Mouse (Mus musculus): Measurements from ENCODE around the gene Slc11a2.

The Slc11a2 gene

GRCm38 (mm10) chr15:100433234-100433633 is 8.4 kb upstream of the Slc11a2 start:
- no peak for DNase-seq

- peak; percentile 38 for DNase-seq
Measured at GRCm38 (mm10) chr15:100429959-100430565, 5.2 kb upstream of the Slc11a2 start.

- no peak for DNase-seq
Measured at GRCm38 (mm10) chr15:100428296-100428905, 3.5 kb upstream of the Slc11a2 start.

- DNase-seq, result peak; percentile 60
Measured at GRCm38 (mm10) chr15:100423916-100424315, 956 bp downstream of the Slc11a2 start.

- DNase-seq, result peak; percentile 96
Measured at GRCm38 (mm10) chr15:100422899-100423860, 1.7 kb downstream of the Slc11a2 start.

- no peak for DNase-seq
Measured at GRCm38 (mm10) chr15:100422476-100422875, 2.4 kb downstream of the Slc11a2 start.

GRCm38 (mm10) chr15:100421758-100422197 is 3.1 kb downstream of the Slc11a2 start, which contains the start of gene Gm5475:
Gm5475 (plus strand) TSS chr15:100422147.
- peak; percentile 69 for DNase-seq

- no peak for DNase-seq
Measured at GRCm38 (mm10) chr15:100421059-100421757, 3.7 kb downstream of the Slc11a2 start.

GRCm38 (mm10) chr15:100419901-100420745 is 4.7 kb downstream of the Slc11a2 start:
- DNase-seq, result no peak

- DNase-seq, result no peak
Measured at GRCm38 (mm10) chr15:100419311-100419710, 5.6 kb downstream of the Slc11a2 start.

GRCm38 (mm10) chr15:100417854-100418450 is 6.9 kb downstream of the Slc11a2 start:
- no peak for DNase-seq

- peak; percentile 51 for DNase-seq
Measured at GRCm38 (mm10) chr15:100415684-100416083, 9.2 kb downstream of the Slc11a2 start.

- DNase-seq, result no peak
Measured at GRCm38 (mm10) chr15:100414942-100415341, 9.9 kb downstream of the Slc11a2 start.

GRCm38 (mm10) chr15:100414011-100414410 is 10.9 kb downstream of the Slc11a2 start:
- DNase-seq, result peak; percentile 41

- peak; percentile 37 for DNase-seq
Measured at GRCm38 (mm10) chr15:100413306-100413705, 11.6 kb downstream of the Slc11a2 start.

- no peak for DNase-seq
Measured at GRCm38 (mm10) chr15:100411731-100412130, 13.1 kb downstream of the Slc11a2 start.

GRCm38 (mm10) chr15:100410918-100411672 is 13.8 kb downstream of the Slc11a2 start:
- peak; percentile 86 for DNase-seq

GRCm38 (mm10) chr15:100406088-100406487 is 18.8 kb downstream of the Slc11a2 start:
- DNase-seq, result no peak

GRCm38 (mm10) chr15:100403318-100404000 is 21.4 kb downstream of the Slc11a2 start:
- peak; percentile 77 for DNase-seq

GRCm38 (mm10) chr15:100402798-100403197 is 22.1 kb downstream of the Slc11a2 start:
- no peak for DNase-seq

Data from kidney, adult 18-20 months (tissue).